Mouse (Mus musculus) MEL (cell line): ENCODE measurements around the gene Camta1. TPM values are rescaled to one million over a fixed set of nuclear protein-coding genes. Genes with fewer than 3 reads are reported as not detected.

Source experiments
- DNase-seq: peaks from one replicate; pipeline ENCODE4 v3.0.0; 2011; ENCODE audit warnings: low read depth, low spot score
- H3K27ac ChIP-seq: 2 replicates; pipeline ENCODE4 v1.5.1; 2012; ENCODE audit warnings: low read depth, mild to moderate bottlenecking, control low read depth, low read length, moderate library complexity; ENCODE audit not compliant: control insufficient read depth
- H3K27me3 ChIP-seq, 2 experiments: fragments of 150-350 bp in 1 of 2; sonication (generic) in 1 of 2; 2 replicates each; pipeline ENCODE4 v1.6.1; 2012; ENCODE audit warnings: low read length in 2 of 2, mild to moderate bottlenecking in 2 of 2, improper control_type of control experiment in 1 of 2, moderate library complexity in 1 of 2; ENCODE audit not compliant: insufficient read depth in 2 of 2, control insufficient read depth in 1 of 2
- H3K36me3 ChIP-seq, 2 experiments: 2 replicates each; pipeline ENCODE4 v1.6.1; 2012 to 2014; ENCODE audit warnings: low read length in 2 of 2, improper control_type of control experiment in 1 of 2, inconsistent platforms in 1 of 2, mild to moderate bottlenecking in 1 of 2; ENCODE audit not compliant: insufficient read depth in 2 of 2, control insufficient read depth in 1 of 2
- H3K4me1 ChIP-seq, 2 experiments: fragments of 150-350 bp in 1 of 2; sonication (generic) in 1 of 2; 2 replicates each; pipeline ENCODE4 v1.6.1; 2012; ENCODE audit warnings: low read length in 2 of 2, improper control_type of control experiment in 1 of 2, mild to moderate bottlenecking in 1 of 2; ENCODE audit not compliant: insufficient read depth in 2 of 2, control insufficient read depth in 1 of 2
- H3K4me3 ChIP-seq, 2 experiments: fragments of 150-350 bp in 1 of 2; sonication (generic) in 1 of 2; 2 replicates each; pipeline ENCODE4 v1.5.1; 2012; ENCODE audit warnings: low read depth in 2 of 2, low read length in 2 of 2, mild to moderate bottlenecking in 2 of 2, moderate library complexity in 2 of 2, control low read depth in 1 of 2, improper control_type of control experiment in 1 of 2; ENCODE audit not compliant: control insufficient read depth in 1 of 2, insufficient read depth in 1 of 2
- H3K79me2 ChIP-seq: 2 replicates; pipeline ENCODE4 v1.6.1; 2012; ENCODE audit warnings: mild to moderate bottlenecking, low read length, moderate library complexity; ENCODE audit not compliant: control insufficient read depth, poor library complexity, insufficient read depth
- H3K9ac ChIP-seq: 2 replicates; pipeline ENCODE4 v1.6.1; 2012; ENCODE audit warnings: low read depth, mild to moderate bottlenecking, control low read depth, low read length, moderate library complexity; ENCODE audit not compliant: control insufficient read depth, poor library complexity, severe bottlenecking
- H3K9me3 ChIP-seq: fragments of 150-350 bp; sonication (generic); replicated peaks from 2 replicates; pipeline ENCODE4 v1.6.1; 2012; ENCODE audit warnings: mild to moderate bottlenecking, low read length, improper control_type of control experiment, moderate library complexity; ENCODE audit not compliant: insufficient read depth
- BHLHE40 ChIP-seq: IDR thresholded peaks from 2 replicates; pipeline ENCODE4 v1.6.1; 2012; ENCODE audit warnings: low read depth, mild to moderate bottlenecking, inconsistent platforms, low read length, improper control_type of control experiment, borderline replicate concordance
- CHD2 ChIP-seq: IDR thresholded peaks from 2 replicates; pipeline ENCODE4 v1.6.1; 2011; ENCODE audit warnings: low read length, improper control_type of control experiment
- CTCF ChIP-seq, 3 experiments: IDR thresholded peaks in 2 of 3; conservative IDR thresholded peaks in 1 of 3; 2 replicates each; pipeline ENCODE4 v1.5.1; 2011 to 2012; ENCODE audit warnings: low read length in 3 of 3, low read depth in 2 of 3, mild to moderate bottlenecking in 2 of 3, improper control_type of control experiment in 1 of 3, inconsistent platforms in 1 of 3, mixed read lengths in 1 of 3, moderate library complexity in 1 of 3; ENCODE audit not compliant: control insufficient read depth in 1 of 3, insufficient read depth in 1 of 3, poor library complexity in 1 of 3, severe bottlenecking in 1 of 3
- E2F4 ChIP-seq: IDR thresholded peaks from 2 replicates; pipeline ENCODE4 v1.6.1; 2011; ENCODE audit warnings: low read depth, low read length, improper control_type of control experiment, borderline replicate concordance
- ELF1 ChIP-seq: IDR thresholded peaks from 2 replicates; pipeline ENCODE4 v1.6.1; 2014; ENCODE audit warnings: low read depth, mild to moderate bottlenecking, inconsistent platforms, low read length, improper control_type of control experiment, moderate library complexity
- EP300 ChIP-seq, 2 experiments: IDR thresholded peaks; 2 replicates each; pipeline ENCODE4 v1.6.1; 2011; ENCODE audit warnings: improper control_type of control experiment in 2 of 2, low read length in 2 of 2, low read depth in 1 of 2, mild to moderate bottlenecking in 1 of 2
- ETS1 ChIP-seq: IDR thresholded peaks from 2 replicates; pipeline ENCODE4 v1.6.1; 2012; ENCODE audit warnings: low read depth, mild to moderate bottlenecking, inconsistent platforms, low read length, improper control_type of control experiment, moderate library complexity
- GATA1 ChIP-seq: IDR thresholded peaks from 2 replicates; pipeline ENCODE4 v1.6.1; 2011; ENCODE audit warnings: low read depth, low read length, improper control_type of control experiment
- HCFC1 ChIP-seq: IDR thresholded peaks from 2 replicates; pipeline ENCODE4 v1.6.1; 2012; ENCODE audit warnings: low read depth, mild to moderate bottlenecking, inconsistent platforms, low read length, improper control_type of control experiment, moderate library complexity
- JUND ChIP-seq: IDR thresholded peaks from 2 replicates; pipeline ENCODE4 v1.6.1; 2011; ENCODE audit warnings: low read depth, mild to moderate bottlenecking, improper control_type of control experiment, low read length
- MAFK ChIP-seq: IDR thresholded peaks from 2 replicates; pipeline ENCODE4 v1.6.1; 2011; ENCODE audit warnings: low read depth, mild to moderate bottlenecking, low read length, improper control_type of control experiment, borderline replicate concordance
- MAX ChIP-seq: IDR thresholded peaks from 2 replicates; pipeline ENCODE4 v1.6.1; 2011; ENCODE audit warnings: low read length, improper control_type of control experiment
- MAZ ChIP-seq: IDR thresholded peaks from 2 replicates; pipeline ENCODE4 v1.6.1; 2012; ENCODE audit warnings: low read depth, mild to moderate bottlenecking, inconsistent platforms, low read length, improper control_type of control experiment
- MEF2A ChIP-seq: IDR thresholded peaks from 2 replicates; pipeline ENCODE4 v1.6.1; 2014; ENCODE audit warnings: low read depth, mild to moderate bottlenecking, inconsistent platforms, low read length, improper control_type of control experiment; ENCODE audit not compliant: poor library complexity, insufficient replicate concordance, severe bottlenecking; ENCODE audit errors: extremely low read depth
- MXI1 ChIP-seq: IDR thresholded peaks from 2 replicates; pipeline ENCODE4 v1.6.1; 2011; ENCODE audit warnings: mild to moderate bottlenecking, low read depth, low read length, improper control_type of control experiment
- MYB ChIP-seq: IDR thresholded peaks from 2 replicates; pipeline ENCODE4 v1.6.1; 2011; ENCODE audit warnings: mild to moderate bottlenecking, low read depth, low read length, improper control_type of control experiment
- MYC ChIP-seq: IDR thresholded peaks from 2 replicates; pipeline ENCODE4 v1.6.1; 2011; ENCODE audit warnings: low read depth, mild to moderate bottlenecking, low read length, improper control_type of control experiment, moderate library complexity
- NELFE ChIP-seq: IDR thresholded peaks from 2 replicates; pipeline ENCODE4 v1.6.1; 2011; ENCODE audit warnings: low read depth, low read length, improper control_type of control experiment
- NRF1 ChIP-seq: IDR thresholded peaks from 2 replicates; pipeline ENCODE4 v1.6.1; 2014; ENCODE audit warnings: low read depth, mild to moderate bottlenecking, inconsistent platforms, low read length, improper control_type of control experiment, moderate library complexity; ENCODE audit not compliant: poor library complexity, insufficient read depth, severe bottlenecking
- POLR2A ChIP-seq, 2 experiments: IDR thresholded peaks; 2 replicates each; pipeline ENCODE4 v1.6.1; 2011 to 2012; ENCODE audit warnings: low read length in 2 of 2, mild to moderate bottlenecking in 2 of 2, control low read depth in 1 of 2, improper control_type of control experiment in 1 of 2, low read depth in 1 of 2, moderate library complexity in 1 of 2; ENCODE audit not compliant: control insufficient read depth in 1 of 2, insufficient read depth in 1 of 2, poor library complexity in 1 of 2
- POLR2AphosphoS2 ChIP-seq: IDR thresholded peaks from 2 replicates; pipeline ENCODE4 v1.6.1; 2011; ENCODE audit warnings: low read length, improper control_type of control experiment
- SIN3A ChIP-seq: IDR thresholded peaks from 2 replicates; pipeline ENCODE4 v1.6.1; 2012; ENCODE audit warnings: low read length, improper control_type of control experiment, inconsistent platforms
- SMC3 ChIP-seq: IDR thresholded peaks from 2 replicates; pipeline ENCODE4 v1.6.1; 2011; ENCODE audit warnings: low read depth, low read length, improper control_type of control experiment
- TAL1 ChIP-seq: IDR thresholded peaks from 2 replicates; pipeline ENCODE4 v1.6.1; 2012; ENCODE audit warnings: mild to moderate bottlenecking, inconsistent platforms, low read length, moderate library complexity, mixed read lengths
- TBP ChIP-seq: IDR thresholded peaks from 2 replicates; pipeline ENCODE4 v1.8.0; 2011; ENCODE audit warnings: low read depth, low read length, improper control_type of control experiment
- TCF12 ChIP-seq: IDR thresholded peaks from 2 replicates; pipeline ENCODE4 v1.6.1; 2014; ENCODE audit warnings: low read depth, mild to moderate bottlenecking, inconsistent platforms, low read length, improper control_type of control experiment, moderate library complexity
- USF1 ChIP-seq: IDR thresholded peaks from 2 replicates; pipeline ENCODE4 v1.6.1; 2014; ENCODE audit warnings: low read depth, mild to moderate bottlenecking, inconsistent platforms, low read length, improper control_type of control experiment, moderate library complexity
- USF2 ChIP-seq, 2 experiments: IDR thresholded peaks; 2 replicates each; pipeline ENCODE4 v1.6.1; 2011 to 2012; ENCODE audit warnings: improper control_type of control experiment in 2 of 2, low read length in 2 of 2, borderline replicate concordance in 1 of 2, inconsistent platforms in 1 of 2, low read depth in 1 of 2, mild to moderate bottlenecking in 1 of 2; ENCODE audit not compliant: insufficient read depth in 1 of 2
- ZKSCAN1 ChIP-seq: IDR thresholded peaks from 2 replicates; pipeline ENCODE4 v1.6.1; 2012; ENCODE audit warnings: low read depth, mild to moderate bottlenecking, inconsistent platforms, low read length, improper control_type of control experiment, moderate library complexity
- ZMIZ1 ChIP-seq: IDR thresholded peaks from 2 replicates; pipeline ENCODE4 v1.6.1; 2012; ENCODE audit warnings: low read depth, mild to moderate bottlenecking, inconsistent platforms, low read length, improper control_type of control experiment, moderate library complexity
- ZNF384 ChIP-seq: IDR thresholded peaks from 2 replicates; pipeline ENCODE4 v1.6.1; 2012; ENCODE audit warnings: low read depth, mild to moderate bottlenecking, inconsistent platforms, low read length, improper control_type of control experiment
- polyA plus RNA-seq, 2 experiments: library from polyadenylated mRNA; stranded (reverse) in 1 of 2; unstranded in 1 of 2; fragments of >175 nt in 1 of 2; fragments of >200 nt in 1 of 2; gene quantifications; 2 replicates each; pipeline versions ENCODE4 v1.2.1 to v1.2.4; 2012; ENCODE audit warnings: low replicate concordance in 2 of 2, low read depth in 1 of 2; ENCODE audit not compliant: insufficient read length in 2 of 2, insufficient read depth in 1 of 2, missing spikeins in 1 of 2
- total RNA-seq: library from RNA; depleted of rRNA; stranded (reverse); fragments of 300-350 nt; gene quantifications from 2 replicates; pipeline ENCODE4 v1.2.3, GENCODE M21; 2012; rRNA removed

Camta1 gene
- 23.5 and 28.2 TPM in 2 replicates for total RNA-seq
- polyA plus RNA-seq = 10 to 100 TPM in 1 of 2 experiments, not detected in 1; 87.5 TPM

GRCm38 (mm10) chr4:151861806-151862739, at the start of gene Camta1:
Gene Camta1, minus strand, starts transcription at chr4:151861876.
- no peaks in the 10 kb centered on the region for H3K27me3 ChIP-seq
- H3K9ac ChIP-seq = peak within 1 kb of the TSS; percentile 92
- peak; percentile 100 for DNase-seq
- no peaks in the 10 kb centered on the region for H3K9me3 ChIP-seq
- peaks cover 36% of the 10 kb centered on the region for H3K79me2 ChIP-seq
- peaks cover 9 to 21% of the 10 kb centered on the region in 2 experiments for H3K4me1 ChIP-seq
- peak; percentile 73; the same call in 1 of the 2 replicates for TF ChIP-seq POLR2AphosphoS2
- 0 out of 2 replicates have a peak, but pooled peaks have one; percentile 35 for TF ChIP-seq TCF12
- TF ChIP-seq MEF2A = no peak
- peak; percentile 79; the same call in 1 of the 2 replicates for TF ChIP-seq MYC
- TF ChIP-seq MXI1 = peak; percentile 65
- TF ChIP-seq ZNF384 = no peak
- TF ChIP-seq GATA1 = no peak
- 0 out of 6 replicates have a peak, but pooled peaks of 1 of the 3 experiments have one; percentile 1 for TF ChIP-seq CTCF (IDR thresholded peaks at IDR 0.05 in 2 of 3, conservative IDR thresholded peaks at IDR 0.05 in 1 of 3; ENCODE audit: control insufficient read depth in 1 of 3, insufficient read depth in 1 of 3, low read depth in 2 of 3, low read length in 3 of 3, poor library complexity in 1 of 3, severe bottlenecking in 1 of 3)
- TF ChIP-seq E2F4 = peak; percentile 76; the same call in 1 of the 2 replicates
- TF ChIP-seq MAFK = no peak
- peak; percentile 64 for TF ChIP-seq NELFE
- TF ChIP-seq SIN3A = peak; percentile 82
- TF ChIP-seq USF1 = peak; percentile 92
- TF ChIP-seq SMC3 = no peak
- peak; percentile 77; the same call in 1 of the 2 replicates for TF ChIP-seq MAZ
- no peak for TF ChIP-seq ZKSCAN1
- peak; percentile 88 for TF ChIP-seq CHD2
- TF ChIP-seq MAX = peak; percentile 93
- TF ChIP-seq EP300 (IDR thresholded peaks at IDR 0.05; ENCODE audit: low read depth in 1 of 2, low read length in 2 of 2) = no peak
- TF ChIP-seq HCFC1 = peak; percentile 66
- TF ChIP-seq ZMIZ1 = 0 out of 2 replicates have a peak, but pooled peaks have one; percentile 30
- peak; percentile 54 to 71; a peak in 3 of 4 replicates for TF ChIP-seq POLR2A (IDR thresholded peaks at IDR 0.05; ENCODE audit: control insufficient read depth in 1 of 2, insufficient read depth in 1 of 2, low read depth in 1 of 2, low read length in 2 of 2, poor library complexity in 1 of 2)
- peak in 1 of 2 experiments; percentile 38; a peak in 1 of 4 replicates for TF ChIP-seq USF2 (IDR thresholded peaks at IDR 0.05; ENCODE audit: borderline replicate concordance in 1 of 2, insufficient read depth in 1 of 2, low read depth in 1 of 2, low read length in 2 of 2)
- TF ChIP-seq TBP = peak; percentile 31; the same call in 1 of the 2 replicates
- TF ChIP-seq MYB = no peak
- no peak for TF ChIP-seq JUND
- no peak for TF ChIP-seq TAL1
- peak; percentile 84 for TF ChIP-seq ELF1
- TF ChIP-seq ETS1 = peak; percentile 31; the same call in 1 of the 2 replicates
- peak; percentile 50 for TF ChIP-seq NRF1
- TF ChIP-seq BHLHE40 = peak; percentile 32; the same call in 1 of the 2 replicates
- TF ChIP-seq, all 39 proteins: peak for 21
- H3K36me3 ChIP-seq = peaks cover 0 to 31% of the 10 kb centered on the region in 2 experiments; a peak in 2 of 4 replicates
- H3K27ac ChIP-seq = peak within 1 kb of the TSS; percentile 95
- H3K4me3 ChIP-seq = peak within 1 kb of the TSS; percentile 86 to 93
